Mouse (Mus musculus) small intestine, adult 2 months (tissue): ENCODE measurements at regions not wholly inside any gene's neighbourhood (a gene's known extent, or its start where the extent isn't known, plus 50 kb on each side); places are given as distances from the start of the nearest gene placed in this dataset.

Experiments
- CTCF ChIP-seq: fragments of 200-500 bp; IDR thresholded peaks from 2 replicates; pipeline ENCODE4 v1.5.1; 2012; ENCODE audit warnings: low read depth, mild to moderate bottlenecking, control low read depth, inconsistent platforms, low read length, moderate library complexity, mixed read lengths; ENCODE audit not compliant: insufficient replicate concordance, insufficient read length; ENCODE audit errors: extremely low read depth
- POLR2A ChIP-seq: fragments of 200-500 bp; IDR thresholded peaks from 2 replicates; pipeline ENCODE4 v1.6.1; 2012; ENCODE audit warnings: low read depth, mild to moderate bottlenecking, control low read depth, inconsistent platforms, low read length, moderate library complexity

DNA sequence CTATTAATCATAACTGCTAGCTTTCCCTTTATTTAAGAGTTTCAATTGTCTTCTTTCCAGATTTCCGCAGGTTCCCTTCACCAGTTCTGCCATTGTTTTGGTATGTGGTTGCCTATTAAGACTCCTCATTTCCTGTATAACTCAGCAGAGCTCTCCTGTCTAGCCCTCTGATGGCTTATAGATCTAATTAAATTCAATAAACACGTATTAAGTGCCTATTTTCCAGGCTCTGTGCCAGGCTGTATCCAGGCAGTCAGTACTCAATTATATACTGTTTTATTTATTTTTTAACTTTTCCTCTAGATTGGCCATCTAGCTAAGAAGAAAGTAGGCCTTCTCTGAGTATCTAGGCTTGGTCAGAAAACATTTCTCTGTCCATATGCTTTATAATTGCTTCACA is 192.0 kb upstream of the Hhip start:
- no peak for TF ChIP-seq POLR2A
- TF ChIP-seq CTCF: no peak
